Mouse (Mus musculus): Measurements from ENCODE around the gene Serpina16.
"Not testable (repeated sequence)": the region's sequence is repeated elsewhere in the genome, so short reads cannot be mapped to it uniquely, and the experiment has no call there.

Gene Serpina16

DNA sequence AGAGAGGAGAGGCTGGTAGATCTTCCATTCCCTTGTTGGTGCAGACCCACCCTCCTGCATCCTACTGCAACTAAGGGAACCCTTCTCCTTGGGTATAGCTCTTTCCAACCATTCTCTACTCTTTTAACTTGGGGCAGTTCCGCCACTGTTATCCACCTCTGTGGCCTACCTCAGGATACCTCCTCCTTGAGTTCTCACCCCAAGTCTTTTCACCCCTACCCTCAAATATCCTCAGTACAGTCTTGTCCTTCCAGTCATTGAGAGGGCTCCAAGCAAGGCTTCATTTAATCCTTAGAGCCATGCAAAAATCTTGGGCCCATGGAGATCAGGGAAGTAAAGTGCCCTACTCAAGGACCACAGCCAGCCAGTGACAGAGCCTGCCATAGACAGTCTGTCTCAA lies at the start of gene Serpina16:
Gene Serpina16, minus strand, starts transcription at position 101 of the 400 bp plus-strand sequence.
- no peak for DNase-seq

DNA sequence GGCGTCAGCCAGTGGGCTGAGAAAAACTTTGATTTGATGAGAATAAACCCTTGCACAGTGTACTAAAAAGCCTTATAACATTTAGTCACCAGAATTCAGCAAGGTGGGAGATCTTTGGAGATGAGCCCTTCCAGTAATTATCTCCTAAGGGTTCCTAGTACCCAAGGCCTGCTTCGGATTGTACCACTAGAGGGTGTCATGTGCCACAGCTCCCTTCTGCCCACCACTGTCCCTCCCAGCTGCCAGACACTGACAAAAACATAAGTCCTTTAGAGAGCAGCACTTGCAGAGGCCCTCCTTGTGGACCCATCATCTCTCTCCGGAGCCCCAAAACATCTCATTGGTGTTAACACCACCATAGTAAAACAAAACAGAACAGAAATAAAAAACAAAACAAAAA lies 35.6 kb upstream of the Serpina16 start:
- DNase-seq, result no peak

DNA sequence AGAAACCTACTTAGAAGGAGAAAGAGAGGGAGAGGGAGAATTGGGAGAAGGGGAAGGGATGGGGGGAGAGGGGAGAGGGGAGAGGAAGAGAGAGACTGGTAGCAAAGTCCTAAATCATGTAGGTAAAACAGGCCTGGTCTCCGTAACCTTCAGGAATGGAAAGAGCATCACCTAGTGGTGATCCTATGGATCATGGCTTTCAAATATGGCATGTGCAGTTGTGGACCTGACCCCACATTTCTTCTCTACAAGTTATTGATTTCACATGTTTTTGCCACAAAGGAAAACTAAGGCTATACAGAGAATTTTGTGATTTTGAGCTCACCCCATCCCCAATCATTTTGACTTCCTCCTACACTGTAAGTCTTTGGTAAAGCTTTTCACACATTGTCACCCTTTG lies 34.5 kb upstream of the Serpina16 start:
- no peak for DNase-seq

DNA sequence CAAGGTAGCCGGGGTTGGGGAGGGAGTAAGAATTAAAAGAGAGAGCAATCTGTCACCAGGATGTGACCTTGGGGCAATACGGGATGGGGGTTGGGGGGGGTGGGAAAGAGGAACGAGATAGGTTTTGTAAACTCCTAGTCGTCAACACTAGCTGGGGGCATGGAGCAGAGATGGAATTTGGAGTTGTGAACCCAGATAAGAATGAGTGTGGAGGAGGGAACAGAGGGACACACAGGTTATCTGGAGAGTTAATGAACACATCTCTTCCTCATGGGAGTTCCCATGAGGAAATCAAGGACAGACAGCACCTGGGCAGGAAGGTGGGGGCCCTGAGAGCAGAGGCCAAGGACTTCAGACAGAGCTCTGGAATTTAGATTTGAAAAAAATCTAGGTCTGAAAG lies 30.2 kb upstream of the Serpina16 start:
- no peak for DNase-seq

DNA sequence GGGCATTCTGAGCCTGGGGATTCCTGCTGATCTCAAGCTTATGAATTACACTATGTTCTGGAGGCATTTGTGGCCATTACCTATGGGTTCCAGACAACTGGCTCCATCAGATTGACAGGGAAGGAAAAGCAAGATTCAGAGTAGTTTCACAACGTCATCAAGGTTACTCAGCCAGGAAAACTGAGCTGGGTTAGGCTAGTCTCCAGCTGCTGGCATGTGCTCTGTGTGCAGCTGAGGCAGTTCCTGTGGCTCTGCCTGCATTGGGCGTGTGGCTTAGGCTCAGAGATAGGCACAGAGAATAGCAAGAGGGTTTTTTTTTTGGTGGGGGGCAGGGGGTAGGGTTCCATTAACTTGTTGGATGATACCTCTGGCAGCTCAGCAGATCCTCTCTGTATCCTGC lies 29.6 kb upstream of the Serpina16 start:
- DNase-seq, result no peak

DNA sequence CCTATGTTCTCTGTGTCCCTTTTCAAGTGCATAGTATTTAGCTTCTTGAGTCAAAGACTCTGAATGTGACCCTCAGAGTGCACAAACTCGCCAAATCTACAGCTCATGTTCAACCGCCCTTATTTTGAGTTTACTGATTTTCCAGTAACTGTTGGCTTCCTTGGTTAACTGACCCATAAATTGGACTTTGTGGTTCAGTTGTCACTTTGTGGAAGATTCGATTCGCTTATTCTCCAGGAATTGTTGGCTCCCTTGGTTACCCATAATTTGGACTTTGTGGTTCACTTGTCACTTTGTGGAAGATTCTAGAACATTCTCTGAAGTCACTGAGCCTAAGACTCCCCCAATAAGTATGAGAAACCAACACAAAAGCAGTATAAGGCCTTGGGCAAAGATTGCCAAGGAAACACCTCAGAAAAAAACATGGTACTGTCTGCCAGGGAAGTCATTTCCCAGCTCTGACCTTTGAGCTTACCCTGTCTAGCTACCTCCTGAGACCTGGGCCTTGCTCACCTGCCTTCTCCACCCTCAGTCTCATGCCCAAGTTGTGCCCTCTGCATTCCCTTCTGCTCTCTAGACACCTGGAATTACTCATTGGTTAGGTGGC lies 24.3 kb upstream of the Serpina16 start:
- DNase-seq, result no peak

DNA sequence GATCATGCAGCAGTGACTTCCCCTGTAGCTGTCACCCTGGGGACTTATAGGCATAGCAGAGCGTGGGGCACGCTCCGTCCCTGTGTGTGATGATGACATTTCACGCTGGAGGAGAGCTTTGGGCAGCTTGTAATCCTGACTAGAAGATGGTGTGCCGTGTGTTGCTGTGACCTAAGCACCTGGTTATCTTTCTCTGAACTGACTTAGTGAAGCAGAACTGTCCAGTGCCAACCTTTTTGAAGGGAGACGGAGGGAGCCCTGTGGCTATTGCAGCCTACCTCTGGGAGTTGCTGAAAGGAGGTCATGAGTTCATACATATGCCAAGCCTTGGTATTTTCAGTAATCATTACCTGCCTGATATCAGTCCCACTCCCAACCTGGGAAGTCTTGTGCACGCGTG lies 19.5 kb upstream of the Serpina16 start, which contains the start of gene Serpina1f:
Gene Serpina1f, minus strand, starts transcription at position 101 of the 400 bp plus-strand sequence.
- DNase-seq, result no peak

DNA sequence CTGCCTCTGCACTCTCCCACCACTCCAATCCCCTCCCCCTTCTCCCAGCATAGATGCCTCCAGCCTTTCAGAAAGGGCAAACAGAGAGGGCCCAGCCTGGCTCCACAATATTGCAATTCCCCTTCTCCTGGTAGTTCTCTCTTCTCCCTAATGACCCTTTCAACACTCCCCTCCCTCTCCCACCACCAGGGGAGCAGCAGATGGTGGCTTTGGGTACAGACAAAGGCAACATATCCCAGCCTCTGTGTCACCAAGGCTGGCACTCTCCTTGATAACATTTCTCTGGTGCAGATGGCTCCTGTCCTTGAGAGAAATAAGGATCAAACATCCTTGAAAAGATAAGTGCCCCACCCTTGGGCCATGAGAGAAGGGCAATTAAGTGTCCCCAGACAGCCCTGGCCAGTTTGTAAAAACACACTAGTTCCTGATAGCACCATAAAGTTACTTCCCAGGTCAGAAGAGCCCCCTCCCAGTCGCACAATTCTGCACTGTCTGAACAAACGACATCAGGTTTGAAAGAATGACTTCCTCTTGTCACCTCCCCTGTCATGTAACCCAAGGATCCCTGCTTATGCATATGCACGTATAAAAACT lies 12.4 kb upstream of the Serpina16 start:
- no peak for DNase-seq

DNA sequence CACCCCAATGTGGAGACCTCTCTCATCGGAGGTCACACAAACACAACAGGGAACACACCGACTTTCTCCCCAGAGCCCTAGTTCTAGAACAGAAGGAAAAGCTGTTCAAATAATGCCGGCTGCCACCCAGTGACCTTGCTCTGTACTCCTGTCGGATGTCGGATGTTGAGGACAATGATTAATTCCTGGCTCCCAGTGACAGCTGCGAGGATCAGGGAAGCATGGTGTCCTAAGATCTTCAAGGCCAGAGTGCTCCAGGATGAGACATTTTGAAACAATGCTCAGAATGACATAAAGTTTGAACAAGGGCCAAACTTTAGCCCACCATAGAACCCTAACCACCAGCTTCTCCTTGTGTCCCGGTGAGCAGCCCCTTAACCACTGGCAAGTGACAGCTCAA lies 11.1 kb upstream of the Serpina16 start:
- no peak for DNase-seq

DNA sequence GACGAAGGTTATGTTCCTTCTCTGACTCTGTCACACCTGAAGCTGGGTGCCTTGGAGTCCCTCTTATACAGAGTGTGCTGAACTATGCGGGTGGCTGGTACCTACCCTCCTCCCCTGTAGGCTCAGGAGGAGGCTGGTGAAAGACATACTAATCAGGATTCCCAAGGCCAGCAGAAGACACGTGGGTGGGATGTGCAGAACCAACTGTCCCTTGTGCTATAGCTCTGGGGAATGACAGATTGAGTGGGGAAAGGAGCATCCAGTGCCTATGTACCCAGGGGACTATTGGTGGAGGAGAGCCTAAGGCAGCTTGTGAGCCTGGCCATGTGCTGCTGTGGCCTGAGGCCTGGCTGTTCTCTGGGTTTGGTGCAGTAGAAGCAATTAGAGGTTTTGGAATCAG lies 10.1 kb upstream of the Serpina16 start:
- no peak for DNase-seq

DNA sequence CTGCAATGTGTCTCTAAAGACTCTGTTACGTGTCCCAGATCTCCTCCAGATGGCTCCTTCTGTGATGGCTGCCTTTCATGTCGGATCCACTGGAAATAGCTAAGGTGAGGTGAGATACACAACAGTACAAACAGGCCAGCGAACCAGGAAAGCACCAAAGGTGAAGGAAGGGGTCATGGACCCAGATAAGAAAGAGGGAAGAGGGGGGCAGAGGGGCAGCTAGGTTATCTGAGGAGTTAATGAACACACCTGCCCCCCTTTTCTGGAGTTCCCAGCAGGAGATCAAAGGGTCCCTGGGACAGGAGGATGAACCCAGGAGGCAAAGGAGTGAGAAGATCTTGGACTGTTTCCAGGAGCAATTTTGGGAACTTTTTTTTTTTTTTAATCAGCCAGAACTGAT lies 9.4 kb upstream of the Serpina16 start:
- no peak for DNase-seq

DNA sequence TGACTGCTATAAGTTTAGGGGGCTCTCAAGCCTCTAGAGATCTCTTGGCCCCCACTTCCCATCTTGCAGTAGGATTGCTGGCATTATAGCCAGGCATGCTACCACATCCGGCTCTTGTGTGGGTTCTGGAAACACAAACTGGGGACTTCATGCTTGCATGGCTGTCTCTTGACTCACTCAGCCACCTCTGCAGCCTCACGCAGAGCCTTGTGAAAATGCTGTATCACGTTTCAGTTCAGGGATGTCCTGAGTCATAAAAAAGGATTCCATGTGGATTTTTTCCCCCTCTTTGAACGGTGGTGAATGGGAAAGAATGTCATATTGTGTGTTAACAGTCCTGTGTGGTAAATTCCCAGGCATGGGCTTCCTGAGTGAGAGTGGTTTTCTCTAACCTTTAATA lies 7.8 kb upstream of the Serpina16 start:
- DNase-seq, result no peak

DNA sequence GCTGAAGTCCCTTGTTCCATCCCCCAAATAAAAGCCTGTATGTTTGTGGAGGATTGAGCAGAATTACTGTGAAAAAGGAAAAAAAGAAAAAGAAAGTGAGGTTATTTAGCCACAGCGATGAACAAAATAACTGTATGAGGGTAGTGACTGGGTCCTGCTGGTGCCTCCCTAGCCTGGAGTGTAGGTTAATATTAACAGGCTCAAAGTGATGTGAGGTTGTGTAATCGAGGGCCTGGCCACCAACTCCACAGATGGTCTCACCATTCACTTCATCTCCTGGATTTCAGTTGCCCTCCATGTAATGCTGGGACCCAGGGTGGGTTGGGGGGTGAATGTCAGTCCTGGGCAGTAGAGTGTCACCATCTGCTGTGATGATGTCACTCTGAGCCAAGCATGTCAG lies 5.8 kb upstream of the Serpina16 start:
- DNase-seq, result no peak

DNA sequence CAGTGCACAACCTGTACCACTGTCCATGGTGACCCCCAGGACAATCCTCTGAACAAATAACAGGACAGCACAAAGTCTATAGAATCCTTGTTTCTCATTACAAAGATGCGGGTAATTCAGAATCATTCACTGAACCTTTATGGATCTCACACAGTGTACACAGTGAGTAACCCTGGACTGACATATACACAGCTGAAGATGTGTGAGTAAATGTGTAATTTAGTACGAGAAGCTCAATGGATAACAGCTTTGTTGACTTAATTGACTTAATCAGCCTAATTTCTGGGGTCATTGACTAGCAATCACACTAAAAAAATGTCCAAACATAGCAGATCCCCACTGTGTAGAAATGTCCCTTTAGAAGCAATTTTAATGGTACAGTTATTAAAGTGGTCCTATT lies 5.2 kb upstream of the Serpina16 start:
- no peak for DNase-seq

DNA sequence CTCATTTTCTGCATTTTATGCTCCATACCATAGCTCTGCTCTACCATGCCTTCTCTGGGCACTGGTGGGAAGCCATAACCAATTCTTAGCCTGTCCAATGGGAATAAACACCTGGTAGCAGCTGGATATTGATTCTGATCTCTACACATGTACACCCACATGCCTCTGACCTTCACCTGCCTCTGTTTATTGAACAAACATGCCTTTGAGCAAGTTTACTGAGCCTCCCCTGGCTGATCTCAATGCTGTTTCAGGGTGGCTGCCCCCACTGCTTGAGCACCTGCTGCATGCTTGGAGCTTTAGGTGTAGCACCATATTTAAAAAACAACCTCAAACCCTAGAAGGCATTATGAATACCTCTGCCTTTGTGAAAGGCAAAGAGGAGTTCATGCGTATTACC lies 3.9 kb upstream of the Serpina16 start:
- DNase-seq, result not testable (repeated sequence)

DNA sequence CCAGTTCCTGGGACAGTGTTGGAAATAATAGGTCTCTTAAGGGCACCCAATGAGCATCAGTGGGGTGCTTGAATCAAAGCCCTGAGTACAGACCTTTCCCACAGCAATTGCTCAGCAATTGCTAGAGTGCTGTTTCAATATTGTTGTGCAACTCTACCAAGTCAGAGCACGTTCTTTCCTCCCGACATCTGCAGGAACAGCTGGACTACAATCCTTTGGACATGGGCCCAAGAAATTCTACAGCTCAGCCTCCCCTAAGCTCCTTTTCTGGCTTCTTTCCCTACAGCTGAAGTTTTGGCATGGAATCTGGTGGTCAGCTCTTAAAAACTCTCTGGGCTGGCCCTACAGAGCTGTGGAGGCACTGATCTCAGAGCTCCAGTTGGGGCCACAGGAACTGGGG lies 2.8 kb downstream of the Serpina16 start:
- no peak for DNase-seq

DNA sequence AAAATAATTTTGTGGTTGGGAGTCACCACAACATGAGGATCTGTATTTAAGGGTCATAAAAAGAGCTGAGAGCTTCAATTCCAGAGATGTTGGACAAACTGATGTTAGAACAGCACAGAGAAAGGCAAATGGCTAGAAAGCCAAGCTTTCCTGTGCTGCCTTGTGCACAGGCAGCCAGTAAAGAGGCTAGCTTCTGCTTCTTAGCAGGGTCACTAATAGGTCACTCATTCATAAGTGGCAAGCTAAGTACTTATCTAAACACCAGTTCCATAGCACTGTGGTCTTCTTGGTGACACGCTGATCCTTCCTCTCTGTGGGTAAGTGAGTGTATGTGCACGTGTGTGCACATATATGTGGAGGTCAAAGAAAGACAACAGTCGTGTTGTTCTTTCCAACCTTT lies 4.5 kb downstream of the Serpina16 start:
- DNase-seq, result no peak

DNA sequence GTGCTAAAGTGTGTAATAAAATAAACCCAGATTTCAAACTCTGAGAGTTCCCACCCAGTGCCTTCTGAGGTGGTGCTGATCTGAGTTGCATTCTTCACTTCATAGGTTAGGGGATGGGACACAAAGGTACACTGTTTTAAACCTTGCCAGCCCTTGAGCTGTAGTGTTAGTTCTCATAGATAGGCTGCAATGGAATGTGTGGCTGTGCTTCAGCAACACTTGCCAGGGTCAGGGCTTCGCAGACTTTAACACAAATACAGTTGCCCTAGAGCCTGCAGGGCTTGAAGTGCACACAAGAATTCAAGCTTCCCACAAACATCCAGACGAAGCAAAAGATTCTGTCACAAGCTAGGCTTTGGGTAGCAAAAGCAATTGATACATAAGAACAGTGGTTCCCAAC lies 5.0 kb downstream of the Serpina16 start:
- DNase-seq, result no peak

DNA sequence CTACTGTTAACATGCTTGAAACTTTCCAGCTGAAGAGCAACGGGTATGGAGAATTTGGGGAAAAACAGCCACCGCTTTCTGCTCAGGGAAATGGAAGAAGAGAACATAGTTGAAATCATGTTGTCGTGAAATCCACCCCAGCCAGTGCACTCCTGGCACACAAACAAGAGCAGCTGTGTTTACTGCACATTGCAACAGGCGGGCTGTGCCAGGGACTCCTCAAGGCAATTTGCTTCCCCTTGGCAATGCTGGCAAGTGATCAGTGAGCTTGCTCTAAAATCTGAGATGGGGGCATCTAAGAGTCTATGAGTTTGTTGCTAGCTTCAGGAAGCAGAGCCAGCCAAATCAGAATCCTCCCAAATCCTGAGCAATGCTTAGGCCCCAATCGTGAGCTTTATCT lies 5.6 kb downstream of the Serpina16 start:
- no peak for DNase-seq

DNA sequence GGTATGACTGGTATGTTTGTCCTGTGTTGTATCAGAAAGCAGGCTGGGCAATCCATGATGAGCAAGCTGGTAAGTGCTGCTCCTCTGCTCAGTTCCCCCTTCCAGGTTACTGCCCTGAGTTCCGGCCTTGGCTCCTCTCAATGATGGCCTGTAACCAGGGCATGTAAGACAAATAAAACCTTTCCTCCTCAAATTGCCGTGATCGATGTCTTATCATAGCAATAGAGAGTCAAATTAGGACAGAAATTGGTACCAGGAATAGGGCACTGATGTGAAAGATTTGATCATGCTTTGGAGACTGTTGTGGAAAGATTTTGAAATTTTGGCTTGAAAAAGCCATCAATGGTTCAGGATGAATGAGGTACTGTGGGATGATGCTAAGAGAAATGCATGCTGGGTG lies 10.7 kb downstream of the Serpina16 start:
- no peak for DNase-seq

DNA sequence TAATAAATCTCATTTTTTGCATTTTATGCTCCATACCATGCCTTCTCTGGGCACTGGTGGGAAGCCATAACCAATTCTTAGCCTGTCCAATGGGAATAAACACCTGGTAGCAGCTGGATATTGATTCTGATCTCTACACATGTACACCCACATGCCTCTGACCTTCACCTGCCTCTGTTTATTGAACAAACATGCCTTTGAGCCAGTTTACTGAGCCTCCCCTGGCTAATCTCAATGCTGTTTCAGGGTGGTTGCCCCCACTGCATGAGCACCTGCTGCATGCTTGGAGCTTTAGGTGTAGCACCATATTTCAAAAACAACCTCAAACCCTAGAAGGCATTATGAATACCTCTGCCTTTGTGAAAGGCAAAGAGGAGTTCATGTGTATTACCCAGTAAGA lies 13.9 kb downstream of the Serpina16 start:
- DNase-seq, result not testable (repeated sequence)

DNA sequence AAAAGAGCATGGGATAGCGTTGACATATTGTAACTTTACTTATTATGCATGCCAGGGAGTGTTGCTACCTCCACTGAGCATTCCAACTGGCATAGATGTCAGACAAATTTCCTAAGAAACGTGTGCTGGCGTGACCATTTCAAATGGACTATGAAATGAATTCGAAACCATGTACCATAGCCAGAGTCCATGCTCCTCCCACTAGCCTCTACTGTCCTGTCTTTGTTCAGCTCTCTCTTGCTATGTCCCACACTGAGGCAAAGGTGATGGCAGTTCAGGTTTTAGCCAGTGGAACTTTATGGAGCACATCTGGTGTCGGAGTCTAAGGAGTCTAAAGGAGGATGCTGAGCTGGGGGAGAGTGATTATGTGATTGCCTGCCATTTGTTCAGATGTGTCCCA lies 15.9 kb downstream of the Serpina16 start:
- no peak for DNase-seq

DNA sequence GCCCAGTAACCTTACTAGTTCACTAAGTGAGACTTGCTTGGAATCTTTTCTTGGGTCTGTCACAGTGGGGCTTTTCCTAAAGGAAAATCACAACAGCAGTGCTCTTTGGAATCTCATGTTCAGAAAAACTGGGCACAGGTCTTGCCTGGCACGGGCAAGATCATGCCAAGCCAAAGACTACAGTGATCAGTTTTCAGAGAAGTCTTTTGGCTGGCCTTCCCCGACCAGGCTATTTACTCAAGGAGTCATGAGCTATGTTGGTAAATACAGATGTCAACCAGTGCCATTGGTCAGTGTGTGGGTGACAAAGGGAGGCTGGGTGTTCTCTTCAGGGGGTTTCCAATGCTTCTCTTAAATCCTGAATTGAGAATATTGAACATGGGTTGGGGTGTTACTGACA lies 16.8 kb downstream of the Serpina16 start:
- no peak for DNase-seq

DNA sequence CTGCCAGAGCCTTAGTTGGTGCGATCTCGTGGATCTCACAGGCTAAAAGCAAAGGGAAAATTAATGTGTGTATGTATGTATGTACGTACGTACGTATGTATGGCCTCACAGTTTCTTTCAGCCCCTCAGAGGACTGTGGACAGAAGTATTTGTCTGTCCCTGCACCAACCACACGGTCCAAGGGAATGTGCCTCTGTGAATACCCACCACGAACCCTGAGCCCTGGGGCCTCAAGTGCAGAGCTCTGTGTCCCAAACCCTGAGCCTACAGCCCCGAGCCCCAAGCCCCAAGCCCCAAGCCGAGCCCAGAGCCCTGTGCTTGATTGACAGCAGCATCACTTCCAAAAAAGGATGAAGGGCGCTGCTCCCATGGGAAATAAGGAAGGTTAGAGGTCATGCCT lies 17.9 kb downstream of the Serpina16 start:
- DNase-seq, result no peak

All from cerebellum, adult 8-10 months (tissue).